1 mouse cellular context compared by ENCODE assay signal in genomic region chr19:4003641-4004040, GRCm38 (mm10).
TF ChIP-seq lines count a peak whose summit lies in the region.

No protein-coding gene starts in this region.

TF ChIP-seq in ES-E14, 5 proteins besides CTCF, POLR2A, EP300 and RAD21:
- no peak for TF ChIP-seq ZC3H11A (IDR thresholded peaks at IDR 0.05; ENCODE audit: borderline replicate concordance, low read depth, low read length)
- TF ChIP-seq HCFC1 (IDR thresholded peaks at IDR 0.05; ENCODE audit: borderline replicate concordance, insufficient read depth, low read length): no peak
- TF ChIP-seq CHD2 (IDR thresholded peaks at IDR 0.05; ENCODE audit: low read depth, low read length): no peak
